Mouse (Mus musculus) erythroblast, embryonic 14.5 days (primary cell): Measurements from ENCODE around the gene Optc. TPM values are rescaled to one million over a fixed set of nuclear protein-coding genes. Genes with fewer than 3 reads are reported as not detected.
A peak's percentile ranks its signal among the peaks of the same experiment; 100 is the strongest.

Experiments
- H3K27me3 ChIP-seq: 2 replicates; pipeline ENCODE4 v1.6.1; 2012; ENCODE audit warnings: inconsistent platforms; ENCODE audit not compliant: control insufficient read depth
- H3K36me3 ChIP-seq: 2 replicates; pipeline ENCODE4 v1.6.1; 2012; ENCODE audit warnings: mild to moderate bottlenecking, inconsistent platforms; ENCODE audit not compliant: control insufficient read depth
- H3K4me1 ChIP-seq: 2 replicates; pipeline ENCODE4 v1.6.1; 2012; ENCODE audit warnings: inconsistent platforms; ENCODE audit not compliant: control insufficient read depth
- H3K4me3 ChIP-seq: replicated peaks from 2 replicates; pipeline ENCODE3; 2012; ENCODE audit warnings: moderate library complexity, mild to moderate bottlenecking, inconsistent platforms
- H3K9me3 ChIP-seq: 2 replicates; pipeline ENCODE4 v1.6.1; 2012; ENCODE audit warnings: low read length, inconsistent platforms, mixed read lengths; ENCODE audit not compliant: control insufficient read depth
- GATA1 ChIP-seq: IDR thresholded peaks from 2 replicates; pipeline ENCODE4 v1.6.1; 2012; ENCODE audit warnings: low read length, inconsistent platforms, mixed read lengths
- TAL1 ChIP-seq: IDR thresholded peaks from 3 replicates; pipeline ENCODE4 v1.6.1; 2012; ENCODE audit warnings: low read length, inconsistent platforms, mixed read lengths
- polyA plus RNA-seq: library from polyadenylated mRNA; stranded (reverse); fragments of >175 nt; gene quantifications from 2 replicates; pipeline ENCODE4 v1.2.3, GENCODE M21; 2012

Optc gene
- polyA plus RNA-seq, 1 experiment = not detected

DNA sequence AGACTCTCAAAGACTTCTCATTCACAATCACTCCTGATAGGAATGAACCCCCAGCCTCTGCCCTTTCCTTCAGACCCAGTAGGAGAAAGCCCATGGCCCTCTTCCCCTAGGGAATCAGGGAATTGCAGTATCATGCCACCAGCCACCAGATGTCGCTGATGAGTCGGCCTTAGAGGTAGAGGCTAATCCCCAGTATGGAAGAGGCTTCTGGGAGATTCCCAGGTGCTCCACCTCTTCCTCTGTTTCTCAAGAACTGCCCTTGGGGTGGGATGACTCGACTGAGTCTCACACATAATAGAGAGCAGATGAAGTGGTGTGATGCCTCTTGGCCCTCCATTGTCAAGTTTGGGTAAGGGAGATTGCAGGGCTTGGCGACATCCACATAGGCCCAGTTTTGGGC lies 3.7 kb upstream of the Optc start:
- Histone ChIP-seq H3K9me3 (no peaks in the 10 kb centered on the region), H3K36me3 (no peaks in the 10 kb centered on the region), H3K27me3 (peaks cover 46% of the 10 kb centered on the region), H3K4me1 (peaks cover 16% of the 10 kb centered on the region), H3K4me3 (no peak overlapping the region)
- TF ChIP-seq TAL1 (no peak), GATA1 (no peak)

DNA sequence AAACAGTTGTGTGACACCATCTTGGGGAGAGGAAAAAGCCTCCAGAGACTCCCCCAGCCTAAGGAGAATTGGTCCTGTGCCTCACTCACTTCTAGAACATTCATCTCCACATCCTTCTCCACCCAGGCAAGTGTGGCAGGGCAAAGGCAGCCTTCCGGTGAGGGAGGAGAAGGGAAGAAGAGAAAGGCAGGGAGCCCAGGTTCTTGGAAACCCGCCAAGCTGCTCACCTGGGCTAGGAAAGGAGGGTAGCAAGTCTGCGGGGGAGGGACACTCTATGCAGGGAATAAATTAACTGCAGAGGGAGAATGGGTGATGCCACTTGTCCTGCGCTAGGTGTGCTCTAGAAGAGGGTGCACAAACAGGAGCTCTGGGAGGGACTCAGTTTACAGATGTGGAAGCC lies 3.2 kb upstream of the Optc start:
- Histone ChIP-seq H3K9me3 (no peaks in the 10 kb centered on the region), H3K36me3 (no peaks in the 10 kb centered on the region), H3K4me3 (no peak overlapping the region), H3K4me1 (peaks cover 16% of the 10 kb centered on the region), H3K27me3 (peaks cover 51% of the 10 kb centered on the region)
- TF ChIP-seq GATA1 (no peak), TAL1 (no peak)

DNA sequence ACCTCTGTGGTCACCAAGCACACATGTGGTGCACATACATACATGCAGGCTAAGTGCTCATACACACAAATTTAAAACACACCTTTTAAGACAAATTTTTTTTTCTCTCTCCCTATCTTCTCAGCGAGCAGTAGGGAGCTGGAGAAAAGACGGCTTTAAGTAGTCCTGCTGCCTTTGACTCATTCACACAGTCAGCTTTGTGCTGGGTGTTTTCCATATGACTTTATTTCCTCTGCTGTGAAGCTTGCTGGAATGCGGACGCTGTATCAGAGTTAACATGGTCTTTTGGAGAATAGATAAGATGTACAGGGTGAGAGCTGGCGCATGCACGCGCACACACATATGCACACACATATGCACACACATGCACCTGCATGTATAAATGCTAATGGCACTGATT lies 2.3 kb upstream of the Optc start:
- no peak overlapping the region for H3K4me3 ChIP-seq
- H3K9me3 ChIP-seq = no peaks in the 10 kb centered on the region
- peaks cover 16% of the 10 kb centered on the region for H3K4me1 ChIP-seq
- peaks cover 56% of the 10 kb centered on the region for H3K27me3 ChIP-seq
- H3K36me3 ChIP-seq = no peaks in the 10 kb centered on the region
- TF ChIP-seq GATA1 (no peak), TAL1 (no peak)

DNA sequence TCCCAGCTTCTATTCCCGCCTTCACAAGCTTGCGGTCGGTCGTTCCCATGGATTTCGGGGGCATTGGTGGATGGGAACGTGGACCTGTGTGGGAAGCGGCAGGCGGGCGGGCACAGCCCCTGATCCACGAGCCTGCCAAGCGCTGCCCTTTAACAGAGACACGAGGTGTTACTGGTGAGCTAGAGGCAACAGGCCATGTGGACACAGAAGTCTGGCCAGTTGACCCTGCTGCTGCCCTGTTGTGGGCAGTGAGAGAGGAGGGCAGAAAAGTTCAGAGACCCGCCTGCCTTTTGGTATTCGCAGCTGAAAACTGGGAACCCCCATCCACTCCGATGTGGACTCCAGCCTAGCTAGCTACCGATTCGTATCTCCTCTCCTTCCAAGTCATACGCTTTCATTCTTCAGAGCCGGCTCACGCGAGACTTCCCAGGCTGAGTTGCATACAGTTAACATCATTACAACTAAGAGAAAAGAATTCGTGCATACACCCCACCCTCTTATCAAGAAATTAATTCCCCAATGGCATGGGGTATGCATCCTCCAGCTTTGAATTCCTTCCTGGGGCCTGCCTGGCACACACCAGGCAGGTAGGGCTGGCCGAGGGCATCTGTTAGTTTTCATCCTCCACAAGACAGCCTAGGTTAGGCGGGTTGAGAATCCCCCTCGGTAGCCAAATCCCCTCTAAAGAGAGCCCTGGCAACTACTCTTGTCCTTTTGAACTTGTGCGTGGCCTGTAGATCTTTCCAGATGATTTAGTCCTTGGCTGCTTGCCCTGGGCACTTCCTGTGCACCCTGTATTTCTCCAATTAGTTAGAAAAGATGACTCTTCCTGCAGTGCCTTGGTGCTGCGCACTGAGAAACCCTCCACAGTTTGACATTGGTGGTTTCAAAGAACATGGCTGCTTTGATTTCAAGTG lies 1.1 kb upstream of the Optc start:
- Histone ChIP-seq H3K4me3 (peak overlapping the region; percentile 46), H3K27me3 (peaks cover 68% of the 10 kb centered on the region), H3K36me3 (no peaks in the 10 kb centered on the region), H3K9me3 (no peaks in the 10 kb centered on the region), H3K4me1 (peaks cover 16% of the 10 kb centered on the region)
- TF ChIP-seq GATA1 (no peak), TAL1 (no peak)

DNA sequence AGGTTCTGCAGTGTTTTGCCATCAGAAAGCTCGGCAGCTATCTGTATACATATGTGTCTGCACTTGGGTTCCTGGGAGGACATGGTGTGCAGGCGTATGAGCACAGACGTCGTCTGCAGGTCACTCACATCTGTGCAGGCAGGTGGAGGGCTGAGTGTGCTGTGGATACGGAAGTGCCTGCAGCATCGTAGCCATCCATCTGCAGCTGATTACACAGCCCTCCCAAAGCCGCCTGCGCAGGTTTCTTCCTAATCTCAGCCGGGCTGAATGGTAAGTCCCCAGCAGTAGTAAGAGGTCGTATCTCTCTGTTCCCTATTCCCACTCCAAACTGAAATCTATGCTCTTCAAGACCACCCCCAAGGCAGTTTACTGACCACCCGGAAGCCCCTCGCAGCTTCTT lies 1.4 kb downstream of the Optc start:
- Histone ChIP-seq H3K9me3 (no peaks in the 10 kb centered on the region), H3K36me3 (no peaks in the 10 kb centered on the region), H3K4me1 (peaks cover 16% of the 10 kb centered on the region), H3K27me3 (peaks cover 85% of the 10 kb centered on the region), H3K4me3 (no peak overlapping the region)
- TF ChIP-seq GATA1 = no peak
- TF ChIP-seq TAL1 = no peak

DNA sequence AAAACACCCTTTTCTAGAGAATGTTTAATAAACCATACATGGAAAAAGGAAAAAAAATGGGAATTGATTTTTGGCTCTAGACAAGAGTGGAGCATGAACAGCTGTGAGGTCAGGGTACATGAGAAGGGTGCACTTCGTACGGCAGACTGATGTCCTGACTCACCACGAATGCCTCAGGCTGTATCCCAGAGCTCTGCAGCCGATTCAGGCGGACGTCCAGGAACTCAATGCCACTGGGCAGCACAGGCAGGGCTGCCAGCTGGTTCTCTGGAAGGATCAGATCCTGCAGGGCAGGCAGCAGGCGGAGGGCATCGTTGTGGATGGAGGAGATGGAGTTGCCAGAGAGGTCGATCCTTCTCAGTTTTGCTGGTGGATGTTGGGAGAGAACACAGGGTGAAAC lies 7.0 kb downstream of the Optc start:
- no peak overlapping the region for H3K4me3 ChIP-seq
- no peaks in the 10 kb centered on the region for H3K36me3 ChIP-seq
- peaks cover 36% of the 10 kb centered on the region for H3K27me3 ChIP-seq
- H3K9me3 ChIP-seq = no peaks in the 10 kb centered on the region
- H3K4me1 ChIP-seq = peaks cover 32% of the 10 kb centered on the region
- TF ChIP-seq GATA1 (no peak), TAL1 (no peak)

DNA sequence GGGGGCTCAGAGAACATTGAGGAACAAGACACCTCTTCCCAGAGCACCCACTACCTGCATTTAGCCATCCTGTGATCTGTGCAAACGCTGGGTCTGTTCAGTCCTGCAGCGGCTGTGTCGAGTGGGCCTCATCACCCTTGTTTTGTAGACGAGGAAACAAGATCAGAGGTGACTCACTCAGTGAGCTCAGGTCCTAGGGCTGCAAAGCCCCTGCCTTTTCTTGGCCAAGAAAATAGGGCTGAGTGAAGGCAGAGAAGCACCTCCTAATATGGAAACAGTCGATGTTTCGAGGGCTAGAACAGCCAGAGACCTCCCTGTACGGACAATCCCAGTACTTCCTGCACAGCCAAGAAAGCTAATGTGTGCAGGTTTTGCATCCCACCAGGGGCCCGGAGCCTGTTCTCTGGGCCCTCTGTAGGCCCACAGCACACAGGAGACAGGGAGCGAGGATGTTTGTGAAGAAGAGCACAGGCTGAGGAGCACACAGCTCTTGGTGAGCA lies 8.7 kb downstream of the Optc start:
- H3K36me3 ChIP-seq = no peaks in the 10 kb centered on the region; the same call in 1 of the 2 replicates
- H3K27me3 ChIP-seq = peaks cover 22% of the 10 kb centered on the region
- no peaks in the 10 kb centered on the region for H3K9me3 ChIP-seq
- TF ChIP-seq TAL1 = no peak
- TF ChIP-seq GATA1 = no peak
- peaks cover 47% of the 10 kb centered on the region for H3K4me1 ChIP-seq
- no peak overlapping the region for H3K4me3 ChIP-seq

DNA sequence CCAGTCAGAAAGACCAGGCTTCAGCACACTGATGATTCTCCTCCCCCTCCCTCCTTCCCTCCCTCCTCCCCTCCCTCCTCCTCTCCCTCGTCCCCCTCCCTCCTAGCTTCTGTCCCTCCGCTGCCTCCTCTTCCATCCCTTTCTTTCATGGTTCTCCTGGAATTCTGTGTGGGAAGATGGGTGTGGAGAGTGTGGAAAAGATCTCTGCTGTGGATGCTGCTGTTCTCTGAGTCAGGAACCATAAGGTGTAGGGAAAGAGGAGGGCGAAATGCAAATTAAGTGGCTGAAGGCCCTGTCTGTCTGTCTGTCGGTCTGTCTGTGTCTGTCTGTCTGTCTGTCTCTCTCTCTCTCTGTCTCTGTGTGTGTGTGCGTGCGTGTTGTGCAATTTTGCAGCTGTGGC lies 10.5 kb downstream of the Optc start:
- Histone ChIP-seq H3K36me3 (no peaks in the 10 kb centered on the region; the same call in 1 of the 2 replicates), H3K9me3 (no peaks in the 10 kb centered on the region), H3K4me3 (no peak overlapping the region), H3K27me3 (peaks cover 7% of the 10 kb centered on the region), H3K4me1 (peaks cover 62% of the 10 kb centered on the region)
- TF ChIP-seq TAL1 = no peak
- TF ChIP-seq GATA1 = no peak

DNA sequence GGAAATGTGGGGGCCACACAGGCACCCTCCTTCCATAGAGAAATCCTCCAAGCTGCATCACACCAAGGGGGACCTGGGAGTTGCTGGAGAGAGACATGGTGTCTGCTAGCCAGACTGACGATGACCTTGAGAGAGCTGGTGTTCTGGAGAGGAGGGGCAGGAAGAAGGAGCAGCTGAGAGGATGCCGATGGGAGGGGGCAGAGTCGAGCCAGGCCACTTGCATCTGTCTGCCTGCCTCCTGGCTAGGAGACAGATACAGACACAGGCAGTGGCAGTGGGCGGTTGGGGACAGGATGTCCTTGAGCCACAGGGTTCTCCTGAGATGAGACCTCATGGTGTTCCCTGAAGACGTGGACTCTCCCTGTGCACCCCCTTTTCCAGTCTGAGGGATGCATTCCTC lies 16.3 kb downstream of the Optc start:
- no peaks in the 10 kb centered on the region for H3K9me3 ChIP-seq
- H3K4me1 ChIP-seq = peaks cover 94% of the 10 kb centered on the region
- H3K36me3 ChIP-seq = no peaks in the 10 kb centered on the region; the same call in 1 of the 2 replicates
- no peak overlapping the region for H3K4me3 ChIP-seq
- TF ChIP-seq TAL1 = no peak
- TF ChIP-seq GATA1 = no peak
- H3K27me3 ChIP-seq = no peaks in the 10 kb centered on the region
